Mouse (Mus musculus) megakaryocyte-erythroid progenitor cell, adult 5 weeks (primary cell): ENCODE data around the gene Pgc. TPM values are rescaled to one million over a fixed set of nuclear protein-coding genes. Genes with fewer than 3 reads are reported as not detected.

Source experiments
- polyA plus RNA-seq: library from polyadenylated mRNA; stranded (reverse); fragments of >175 nt; gene quantifications from 2 replicates; pipeline ENCODE4 v1.2.3, GENCODE M21; 2012

Gene Pgc
- not detected in 2 replicates for polyA plus RNA-seq

GRCm38 (mm10) chr17:47726566-47726965 is at the start of gene Pgc:
TSS of gene Pgc (plus strand) at chr17:47726842.

GRCm38 (mm10) chr17:47688344-47688607 is 38.4 kb upstream of the Pgc start, which contains the start of gene Tomm6:
TSS of gene Tomm6 (minus strand) at chr17:47688386.

DNA sequence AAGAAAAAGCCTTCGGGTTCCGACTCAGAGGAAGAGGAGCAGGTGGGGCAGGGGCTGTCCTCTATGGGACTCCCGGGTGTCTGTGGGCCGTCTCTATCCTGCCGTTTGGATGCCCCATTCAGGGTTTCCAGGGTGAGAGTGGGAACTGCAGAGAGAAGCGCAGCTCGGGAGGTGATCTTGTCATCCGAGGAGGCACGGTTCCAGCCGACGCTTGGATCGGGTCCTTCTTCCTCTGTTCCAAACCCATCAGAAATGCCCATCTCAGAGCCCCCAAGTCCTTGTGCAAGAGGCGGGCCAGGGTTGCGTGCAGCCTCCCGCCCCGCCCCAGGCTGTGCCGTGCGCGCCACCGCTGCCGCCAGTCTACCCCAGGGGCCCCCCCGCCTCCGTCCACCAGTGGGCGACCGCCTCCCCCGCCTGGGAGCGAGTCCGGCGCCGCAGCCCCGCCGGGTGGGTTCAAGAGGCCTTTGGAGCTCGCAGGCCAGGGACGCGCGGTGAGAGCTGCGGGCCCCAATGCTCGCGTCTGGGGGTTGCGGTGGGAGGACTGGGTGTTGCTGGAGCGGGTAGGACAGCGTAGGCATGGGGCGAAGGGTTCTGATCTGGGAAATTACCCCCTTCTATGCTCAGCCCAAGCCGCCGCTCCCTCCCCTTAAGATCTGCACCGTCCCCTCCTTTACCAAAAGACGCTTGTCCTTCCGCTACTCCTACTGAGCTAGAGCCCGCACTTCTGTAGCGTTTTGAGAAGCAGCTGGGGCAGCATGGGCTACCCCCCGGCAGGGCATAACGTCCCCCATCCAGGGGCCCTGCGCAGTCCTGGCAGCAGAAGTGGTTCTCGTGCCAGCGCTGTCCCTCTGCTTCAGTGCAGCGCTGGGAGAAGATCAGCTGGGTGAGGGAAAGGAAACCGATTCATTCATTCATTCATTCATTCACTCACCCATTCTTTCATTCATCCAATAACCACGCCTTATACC is 37.8 kb upstream of the Pgc start, which contains the start of gene Frs3:
Gene Frs3 (plus strand): TSS at position 423 of the 968 bp plus-strand sequence.

GRCm38 (mm10) chr17:47694442-47694502 is 32.4 kb upstream of the Pgc start, which contains the start of gene Gm21981:
TSS of gene Gm21981 (minus strand) at chr17:47694455.

DNA sequence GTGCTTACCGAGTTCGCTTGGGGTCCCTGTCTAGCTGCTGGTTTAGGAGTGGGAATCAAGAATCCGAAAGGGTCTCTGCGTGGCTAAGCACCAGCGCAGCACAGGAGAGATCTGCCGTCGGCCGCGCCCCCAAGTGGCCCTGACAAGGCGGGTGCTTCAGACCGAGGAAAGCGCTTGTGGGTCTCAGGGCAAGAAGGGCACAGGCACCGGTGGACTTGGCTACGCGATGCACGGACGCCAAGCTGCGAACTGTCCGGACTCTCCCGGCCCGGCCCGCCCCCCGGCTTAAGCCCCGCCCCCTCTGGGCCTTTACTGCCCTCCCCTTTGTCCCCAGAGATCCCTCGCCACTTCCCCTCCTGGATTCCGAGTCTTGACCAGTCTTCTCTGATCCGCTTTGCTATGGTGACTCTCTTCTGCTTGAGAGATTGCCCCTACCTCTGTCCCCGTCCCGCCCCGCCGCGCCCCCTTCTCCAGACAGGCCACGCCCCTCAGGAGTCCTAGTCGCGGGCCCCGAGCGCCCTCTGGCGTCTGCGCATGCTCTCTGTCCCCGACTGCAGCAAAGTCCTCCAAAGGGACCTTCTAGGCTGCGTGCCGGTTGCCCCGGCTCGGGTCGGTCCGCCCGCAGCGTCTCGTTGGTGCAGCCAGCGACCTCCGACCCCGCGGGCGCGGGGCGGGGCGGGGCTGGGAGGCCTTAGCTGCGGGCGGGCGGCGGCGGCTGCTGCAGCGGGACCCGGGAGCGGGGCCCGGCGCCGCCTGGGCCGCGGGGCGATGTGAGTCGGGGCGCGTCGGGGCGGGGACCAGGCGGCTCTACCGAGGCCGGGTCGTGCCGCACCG is 31.9 kb upstream of the Pgc start, which contains the start of gene Prickle4:
Gene Prickle4 (minus strand): TSS at position 234 of the 834 bp plus-strand sequence.

DNA sequence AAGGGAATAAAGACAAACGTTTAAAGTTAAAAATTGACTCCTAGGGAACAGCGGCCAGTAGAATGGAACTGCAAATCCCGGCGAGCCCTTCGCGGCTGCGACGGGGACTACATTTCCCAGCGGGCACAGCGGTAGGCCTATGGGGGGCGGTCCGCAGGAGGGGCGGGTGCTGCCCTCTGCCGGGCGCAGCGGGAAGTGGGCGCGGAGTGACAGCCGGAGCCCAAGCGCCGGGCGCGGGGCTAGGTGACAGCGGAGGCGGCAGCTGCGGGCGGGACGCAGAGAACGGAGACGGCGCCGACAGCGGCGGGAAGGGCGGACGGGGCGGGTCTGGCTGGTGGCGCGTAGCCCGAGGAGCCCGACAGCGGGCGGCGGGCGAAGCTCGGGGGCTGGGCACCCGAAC is 10.2 kb downstream of the Pgc start, which contains the start of gene Tfeb:
Gene Tfeb (plus strand): TSS at position 175 of the 400 bp plus-strand sequence.

Other genes with a start within 250 kb of the Pgc start
- 22.9 and 25.8 TPM in 2 replicates for gene Taf8, start 224.6 kb upstream of the Pgc start, polyA plus RNA-seq
- gene Ccnd3, start 221.8 kb upstream of the Pgc start, polyA plus RNA-seq = 344 and 360 TPM in 2 replicates
- 39.7 and 42.3 TPM in 2 replicates for gene Bysl, start 115.3 kb upstream of the Pgc start, polyA plus RNA-seq
- gene Med20, start 115.3 kb upstream of the Pgc start, polyA plus RNA-seq = 4.4 and 4.6 TPM in 2 replicates
- gene Gm20517, start 115.3 kb upstream of the Pgc start, polyA plus RNA-seq = 0.06 TPM in 1 of 2 replicates, not detected in the other
- 12.5 and 13.5 TPM in 2 replicates for gene Usp49, start 96.2 kb upstream of the Pgc start, polyA plus RNA-seq
- 265 and 272 TPM in 2 replicates for gene Tomm6, start 38.5 kb upstream of the Pgc start, polyA plus RNA-seq
- gene Frs3, start 37.8 kb upstream of the Pgc start, polyA plus RNA-seq = 3.2 and 4.0 TPM in 2 replicates
- gene Gm21981, start 32.4 kb upstream of the Pgc start, polyA plus RNA-seq = 0.04 and 0.32 TPM in 2 replicates
- gene Prickle4, start 32.1 kb upstream of the Pgc start, polyA plus RNA-seq = 5.1 and 5.2 TPM in 2 replicates
- 47.8 and 63.1 TPM in 2 replicates for gene Tfeb, start 10.2 kb downstream of the Pgc start, polyA plus RNA-seq
- 36.8 and 50.0 TPM in 2 replicates for gene Mdfi, start 107.8 kb downstream of the Pgc start, polyA plus RNA-seq
- gene Foxp4, start 197.8 kb downstream of the Pgc start, polyA plus RNA-seq = 178 and 199 TPM in 2 replicates